Mouse (Mus musculus) right cerebral cortex, postnatal 14 days (tissue): Measurements from ENCODE around the gene Ankrd50.

ENCODE experiments used
- DNase-seq: peaks from one replicate; pipeline ENCODE4 v3.0.0; 2022

The Ankrd50 gene

GRCm38 (mm10) chr3:38484191-38485106 lies at the start of gene Ankrd50:
TSS of gene Ankrd50 (minus strand) at chr3:38484844.
- peak; percentile 99 for DNase-seq

DNA sequence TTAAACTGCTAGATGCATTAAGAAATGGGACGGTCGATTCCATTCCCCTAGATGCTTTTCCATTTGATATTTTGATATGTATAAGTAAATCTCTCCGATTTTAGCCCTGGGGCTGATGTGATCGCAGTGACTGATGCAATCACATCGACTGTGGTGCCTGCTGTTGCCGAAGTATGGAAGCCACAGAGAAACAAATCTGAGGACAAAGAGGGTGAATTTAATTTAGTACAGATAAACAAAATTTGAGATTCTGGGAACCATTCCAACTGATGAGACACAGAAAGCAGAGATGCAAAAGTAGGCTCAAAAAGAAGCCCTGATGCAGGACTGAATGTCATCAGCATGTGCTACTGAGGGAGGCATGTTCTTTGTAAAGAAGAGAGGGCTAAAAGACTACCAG lies 49.6 kb upstream of the Ankrd50 start:
- DNase-seq: no peak

- DNase-seq: no peak
Observed at GRCm38 (mm10) chr3:38520426-38520825, 35.8 kb upstream of the Ankrd50 start.

GRCm38 (mm10) chr3:38519971-38520370 lies 35.3 kb upstream of the Ankrd50 start:
- DNase-seq: no peak

GRCm38 (mm10) chr3:38503606-38504005 lies 19.0 kb upstream of the Ankrd50 start:
- DNase-seq: no peak

DNA sequence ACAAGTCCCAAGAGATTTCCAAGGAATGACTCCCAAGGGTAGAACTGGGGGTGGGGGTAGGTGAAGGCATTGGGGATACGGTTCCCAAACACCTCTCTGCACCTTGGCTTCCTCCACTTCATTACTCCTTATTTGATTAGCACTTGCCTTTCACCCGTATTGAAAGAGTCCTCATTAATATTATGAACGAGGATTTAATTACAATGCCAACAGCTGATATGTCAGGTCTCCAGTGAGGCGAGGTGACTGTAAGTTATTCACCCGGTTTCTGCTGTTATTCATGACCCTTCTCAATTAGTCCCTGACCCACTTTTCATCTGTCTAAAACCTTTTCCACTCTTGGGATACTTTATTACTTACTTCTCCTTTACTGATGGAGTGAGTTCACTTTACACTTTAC lies 17.5 kb upstream of the Ankrd50 start:
- no peak for DNase-seq

DNA sequence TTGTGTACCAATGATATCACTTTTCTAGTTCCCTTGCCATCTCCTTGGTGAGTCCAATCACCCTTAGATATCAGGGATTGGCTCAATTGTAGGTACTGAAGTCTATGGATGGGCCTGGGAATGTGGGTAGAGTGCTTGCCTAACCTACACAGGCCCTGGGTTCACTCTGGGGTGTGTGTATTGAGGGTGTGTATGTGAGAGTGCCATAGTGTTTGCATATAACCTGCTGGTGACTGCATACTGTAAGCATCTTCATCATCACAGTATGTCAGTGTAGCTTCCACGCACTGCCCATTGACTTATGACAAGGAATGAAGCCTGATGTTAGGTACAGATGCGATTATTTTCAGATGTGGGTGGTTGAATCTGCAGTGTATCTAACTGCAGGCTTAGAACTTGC lies 17.1 kb upstream of the Ankrd50 start:
- DNase-seq: no peak

DNA sequence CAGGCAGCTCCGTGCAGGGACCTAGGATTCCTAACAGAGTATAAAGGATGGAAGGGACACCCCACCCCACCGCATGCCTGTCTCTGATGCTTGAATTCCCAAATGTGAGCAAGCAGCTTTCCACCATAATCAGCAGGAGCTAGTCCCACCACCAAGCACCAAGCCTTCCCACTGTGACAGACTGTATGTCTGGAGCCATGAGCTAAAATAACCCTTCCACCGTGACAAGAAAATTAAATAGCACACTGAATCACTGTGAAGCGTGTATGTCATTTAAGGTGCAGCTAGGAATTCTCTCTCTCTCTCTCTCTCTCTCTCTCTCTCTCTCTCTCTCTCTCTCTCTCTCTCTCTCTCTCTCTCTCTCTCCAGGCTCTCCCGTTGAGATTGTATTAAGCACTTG lies 16.7 kb upstream of the Ankrd50 start:
- DNase-seq: no peak

- DNase-seq: no peak
Observed at GRCm38 (mm10) chr3:38498561-38498960, 13.9 kb upstream of the Ankrd50 start.

DNA sequence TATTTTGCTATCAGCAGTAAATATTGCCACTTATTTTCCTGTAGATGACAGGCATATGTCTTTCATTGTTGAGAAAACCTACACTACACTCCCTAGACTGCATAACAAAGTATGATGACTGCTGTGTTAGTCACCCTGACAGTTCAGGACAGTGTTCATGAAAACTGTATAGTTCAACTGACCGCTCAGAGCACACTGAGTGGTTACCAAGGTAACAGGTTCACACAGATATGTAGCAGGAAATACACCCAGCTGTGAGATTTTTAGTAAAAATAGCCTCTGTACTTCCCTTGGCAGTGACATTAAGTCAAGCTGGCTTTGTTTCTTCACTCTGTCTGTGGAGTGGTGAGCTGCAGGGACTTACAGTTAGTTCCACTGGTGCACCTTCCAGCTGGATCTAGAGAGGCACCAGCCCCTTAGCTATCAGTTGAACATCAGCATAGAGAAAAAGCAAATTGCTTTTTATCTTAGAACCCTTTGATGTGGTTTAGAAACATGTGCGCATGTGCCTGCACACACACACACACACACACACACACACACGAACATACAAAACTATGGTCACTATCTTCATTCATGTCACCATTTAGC lies 12.2 kb upstream of the Ankrd50 start:
- no peak for DNase-seq

DNA sequence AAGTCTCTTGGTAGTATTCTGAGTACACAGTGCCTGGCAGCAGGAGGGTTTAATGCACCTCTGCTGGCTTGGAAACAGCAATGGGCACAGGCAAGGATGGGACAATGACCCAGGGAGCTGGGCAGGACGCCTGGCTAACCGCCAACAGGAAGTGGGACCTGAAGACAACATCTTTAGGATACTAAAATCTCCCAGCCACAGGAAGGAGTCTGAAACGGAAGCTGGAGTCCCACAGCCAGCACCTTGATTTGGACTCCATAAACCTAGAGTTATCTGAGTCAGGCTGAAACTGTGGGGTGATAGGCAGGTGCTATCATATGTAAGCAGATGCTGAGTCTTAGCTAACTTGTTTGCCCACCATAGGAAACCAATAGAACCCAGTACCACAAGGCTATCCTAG lies 7.1 kb upstream of the Ankrd50 start:
- DNase-seq: no peak

GRCm38 (mm10) chr3:38491236-38491635 lies 6.6 kb upstream of the Ankrd50 start:
- no peak for DNase-seq

- no peak for DNase-seq
Observed at GRCm38 (mm10) chr3:38490720-38491119, 6.1 kb upstream of the Ankrd50 start.

- DNase-seq: no peak
Observed at GRCm38 (mm10) chr3:38485107-38485545, 482 bp upstream of the Ankrd50 start.

GRCm38 (mm10) chr3:38483551-38483950 lies 1.1 kb downstream of the Ankrd50 start:
- DNase-seq: no peak

GRCm38 (mm10) chr3:38482749-38483148 lies 1.9 kb downstream of the Ankrd50 start:
- DNase-seq: peak; percentile 15

DNA sequence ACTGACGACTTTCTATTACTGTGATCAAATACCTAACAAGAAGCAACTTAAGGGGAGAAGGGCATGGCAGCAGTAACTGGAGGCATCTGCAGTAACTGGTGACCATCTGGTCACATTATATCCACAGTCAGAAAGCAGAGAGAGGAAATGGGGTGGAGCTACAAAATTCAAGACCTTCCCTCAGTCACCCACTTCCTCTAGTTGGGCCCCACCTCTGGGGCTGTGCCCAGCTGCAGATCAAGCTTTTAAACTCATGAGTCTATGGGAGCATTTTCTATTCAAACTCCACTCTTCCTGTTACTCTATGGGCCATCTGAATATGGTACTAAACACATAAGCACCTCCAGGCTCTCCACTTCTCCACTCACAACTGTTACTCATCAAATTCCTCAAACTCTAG lies 3.5 kb downstream of the Ankrd50 start:
- no peak for DNase-seq

DNA sequence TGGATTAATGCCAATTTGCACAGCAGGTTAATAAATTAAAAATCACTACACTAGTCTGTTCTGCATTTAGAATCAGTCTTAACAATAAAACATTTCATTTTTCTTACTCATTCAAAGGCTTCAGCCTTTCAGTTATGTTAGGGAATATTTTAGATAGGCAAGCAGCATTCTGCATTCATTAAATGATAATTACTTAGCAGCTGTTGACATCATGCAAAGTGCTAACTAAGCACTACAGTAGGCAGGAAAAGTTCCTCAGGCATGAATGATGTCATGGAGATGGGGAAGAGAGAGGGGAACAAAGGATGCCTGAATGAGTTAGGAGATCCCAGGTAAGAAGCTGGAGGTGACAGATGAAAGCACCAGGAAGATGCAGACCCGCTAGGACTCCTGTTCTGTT lies 6.7 kb downstream of the Ankrd50 start:
- no peak for DNase-seq

DNA sequence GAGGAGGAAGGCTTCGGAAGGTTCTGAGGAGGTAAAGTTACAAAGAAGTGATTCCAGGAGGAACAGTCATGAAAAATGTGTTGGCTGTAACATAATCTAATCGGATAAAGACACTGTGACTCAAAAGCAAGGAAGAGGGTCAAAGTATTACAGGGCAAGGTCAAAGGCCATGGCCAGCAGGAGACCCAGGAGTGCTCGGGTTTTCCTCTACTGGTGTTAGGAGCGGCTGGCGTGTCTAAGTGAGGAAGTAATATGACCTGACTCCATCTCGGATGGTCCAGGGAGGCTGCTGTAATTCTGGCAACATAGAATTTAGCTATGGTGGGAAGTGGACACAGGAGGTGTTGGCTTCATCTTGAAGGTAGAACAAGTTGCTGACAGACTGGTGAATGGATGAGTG lies 9.1 kb downstream of the Ankrd50 start:
- DNase-seq: no peak

GRCm38 (mm10) chr3:38473138-38473537 lies 11.5 kb downstream of the Ankrd50 start:
- no peak for DNase-seq

DNA sequence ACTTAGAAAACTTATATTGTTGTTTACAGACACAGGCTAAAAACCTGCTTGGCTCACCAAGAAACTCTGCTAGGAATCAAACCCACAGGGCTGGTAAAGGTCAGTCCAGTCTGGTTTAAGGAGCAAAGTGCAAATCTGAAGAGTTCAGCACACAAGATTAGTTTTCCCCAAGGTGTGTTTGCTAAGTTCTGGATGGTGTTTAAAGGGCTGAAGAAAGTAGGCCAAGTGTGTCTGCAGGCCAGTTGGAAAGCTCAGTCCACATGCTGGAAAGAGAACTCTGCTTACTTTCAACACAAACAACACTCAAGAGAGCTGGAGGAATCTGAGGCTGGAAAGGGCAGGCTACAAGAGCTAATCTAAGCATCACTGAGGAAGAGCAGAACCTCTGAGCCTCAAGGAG lies 13.1 kb downstream of the Ankrd50 start:
- no peak for DNase-seq

GRCm38 (mm10) chr3:38468131-38468530 lies 16.5 kb downstream of the Ankrd50 start:
- no peak for DNase-seq

DNA sequence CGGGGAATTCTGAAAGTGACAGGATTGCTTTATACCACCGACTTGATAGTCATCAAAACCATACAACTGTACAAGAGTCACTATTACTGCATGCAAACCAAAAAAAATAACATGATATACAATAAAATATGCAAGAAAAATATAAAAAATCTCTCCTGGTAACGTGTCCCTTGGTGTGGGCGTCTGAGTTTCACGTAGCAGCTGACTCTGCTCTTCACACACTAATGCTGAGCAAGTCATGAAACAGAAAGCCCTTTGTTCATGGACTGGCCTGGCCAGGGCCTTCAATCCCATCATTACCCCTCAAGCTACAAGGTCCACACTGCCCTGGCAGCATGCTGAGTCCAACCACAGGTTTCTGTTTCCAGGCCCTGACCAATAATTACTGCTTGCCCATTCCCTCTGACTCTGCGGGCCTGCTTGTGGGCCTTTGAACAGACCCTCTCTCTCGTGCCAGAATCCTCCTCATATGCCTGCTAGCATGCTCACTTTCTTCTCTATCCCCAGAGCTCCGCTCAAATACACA lies 17.7 kb downstream of the Ankrd50 start:
- no peak for DNase-seq

GRCm38 (mm10) chr3:38466139-38466538 lies 18.5 kb downstream of the Ankrd50 start:
- no peak for DNase-seq
